Mouse (Mus musculus) frontal cortex, postnatal 14 days (tissue): Measurements from ENCODE around the gene Csdc2.
"Not testable (repeated sequence)": the region's sequence is repeated elsewhere in the genome, so short reads cannot be mapped to it uniquely, and the experiment has no call there.

Experiments used
- DNase-seq, 2 experiments: peaks; one replicate each; pipeline ENCODE4 v3.0.0; 2022; ENCODE audit warnings: low spot score in 2 of 2

Gene Csdc2

DNA sequence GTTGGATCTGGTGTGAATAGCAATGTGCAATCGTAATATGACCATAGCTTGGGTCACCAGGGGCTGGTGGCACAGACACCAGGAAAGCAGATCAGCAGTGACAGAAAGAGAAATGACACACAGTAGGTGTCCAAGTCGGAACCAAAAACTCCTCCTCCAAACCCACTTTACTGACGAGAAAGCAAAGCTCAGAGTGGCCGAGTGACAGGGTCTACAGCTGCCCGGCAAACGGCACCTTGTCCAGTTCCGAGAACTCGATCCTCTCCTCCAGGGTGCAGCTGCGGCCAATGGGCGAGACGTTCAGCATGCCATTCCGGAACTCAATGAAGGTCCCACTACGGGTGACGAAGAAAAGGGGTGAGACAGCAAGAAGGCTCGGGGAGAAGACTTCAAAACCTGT is 18.9 kb downstream of the Csdc2 start:
- DNase-seq = no peak

DNA sequence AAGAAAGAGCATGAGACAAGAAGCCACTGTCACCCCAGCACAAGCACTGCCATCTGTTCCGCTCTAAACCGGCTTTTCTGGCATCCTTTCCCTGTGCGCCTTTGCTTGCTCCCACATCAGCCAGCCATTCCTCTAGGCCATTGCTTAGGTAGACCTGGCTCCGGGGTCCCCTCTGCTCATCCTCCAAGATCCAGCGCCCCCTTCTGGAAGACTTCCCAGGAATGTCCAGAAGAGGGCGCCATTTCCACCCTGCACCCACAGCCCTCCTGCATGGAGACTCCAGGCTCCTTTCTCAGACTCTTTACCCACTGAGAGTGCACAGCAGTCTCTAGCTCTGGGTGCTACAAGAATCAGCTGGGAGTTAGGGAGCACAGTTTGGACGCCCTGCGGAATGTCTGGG is 19.9 kb downstream of the Csdc2 start:
- DNase-seq = no peak

DNA sequence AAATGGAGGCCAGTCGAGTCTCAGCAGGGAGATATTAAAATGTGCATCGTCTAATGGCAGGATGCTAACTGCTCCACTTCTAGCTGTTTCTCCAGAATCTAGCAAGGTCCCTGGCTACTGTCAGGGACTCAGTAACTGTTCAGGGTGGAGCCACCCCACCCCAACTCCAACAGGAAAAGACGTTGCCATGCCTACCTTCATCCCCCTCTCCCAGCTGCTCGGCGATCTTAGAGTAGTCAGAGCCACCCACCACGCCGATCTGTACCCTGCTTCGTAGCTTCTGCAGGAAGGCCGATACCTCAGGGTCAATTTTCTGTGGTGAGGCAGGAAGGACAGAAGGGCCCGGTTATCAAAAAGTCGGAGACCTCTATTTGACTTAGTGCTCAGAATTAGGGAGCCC is 21.0 kb downstream of the Csdc2 start:
- no peak for DNase-seq

DNA sequence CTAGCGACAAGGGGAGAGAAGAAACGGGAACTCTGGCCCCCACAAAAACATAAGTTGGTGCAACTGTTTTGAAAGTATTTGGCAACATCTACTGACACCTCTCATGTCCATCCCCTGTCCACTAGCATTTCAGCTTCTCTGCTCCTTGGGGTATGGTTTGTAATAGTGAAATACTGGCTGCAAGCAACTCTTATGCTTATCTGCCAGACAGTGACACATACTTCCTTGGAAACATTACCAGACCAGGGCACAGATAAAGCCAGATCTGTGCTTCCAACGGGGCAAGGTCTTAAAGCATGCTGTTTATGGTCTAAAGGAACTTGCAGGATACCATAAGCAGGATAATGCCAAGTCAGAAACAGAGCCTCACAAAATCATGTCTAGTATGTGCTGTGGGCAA is 22.3 kb downstream of the Csdc2 start:
- no peak for DNase-seq

DNA sequence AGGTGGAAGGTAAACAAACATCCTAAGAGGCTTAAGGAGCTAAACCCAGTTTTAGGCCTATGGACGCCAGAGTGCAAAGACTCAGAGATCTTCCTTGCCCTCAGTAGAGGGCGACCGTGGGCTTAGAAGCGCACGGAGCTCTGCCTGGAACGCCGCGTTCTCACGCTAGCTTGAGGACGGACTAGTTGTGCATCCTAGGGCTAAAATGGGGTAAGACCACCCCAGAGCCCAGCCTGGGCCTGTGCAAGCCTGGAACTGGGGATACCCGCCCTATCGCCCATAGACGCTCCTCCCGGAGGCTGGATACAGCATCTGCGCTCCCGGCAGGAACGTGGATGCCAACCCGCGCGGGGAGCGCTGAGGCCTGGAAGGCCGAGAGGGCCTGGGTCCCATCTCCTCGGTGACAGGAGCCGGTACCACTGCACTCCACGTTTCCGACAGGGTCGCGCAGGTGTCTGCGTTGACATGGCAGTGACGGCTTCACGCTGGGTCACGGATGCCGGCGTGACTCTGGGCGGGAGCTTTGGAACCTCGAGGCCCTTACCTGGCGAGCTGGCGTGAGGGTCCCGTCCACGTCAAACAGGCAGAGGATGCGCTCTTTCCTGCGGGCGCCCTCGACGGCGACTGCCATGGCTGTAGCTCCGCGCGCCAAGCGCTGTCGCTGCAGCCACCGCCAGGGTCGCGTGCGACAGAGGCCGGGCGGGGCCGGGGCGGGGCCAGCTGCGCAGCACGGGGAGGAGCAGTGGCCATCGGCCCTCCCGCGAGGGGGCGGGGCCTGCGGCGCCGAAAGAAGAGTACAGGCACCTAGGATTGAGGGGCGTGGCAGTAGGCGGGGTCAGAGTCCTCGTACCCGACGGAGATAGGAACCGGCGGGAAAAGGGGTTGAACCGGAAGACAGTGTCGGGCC is 23.9 kb downstream of the Csdc2 start, which contains the start of gene Pmm1:
Pmm1 (minus strand) TSS at position 760 of the 907 bp plus-strand sequence.
- DNase-seq = peak; percentile 93 to 97

DNA sequence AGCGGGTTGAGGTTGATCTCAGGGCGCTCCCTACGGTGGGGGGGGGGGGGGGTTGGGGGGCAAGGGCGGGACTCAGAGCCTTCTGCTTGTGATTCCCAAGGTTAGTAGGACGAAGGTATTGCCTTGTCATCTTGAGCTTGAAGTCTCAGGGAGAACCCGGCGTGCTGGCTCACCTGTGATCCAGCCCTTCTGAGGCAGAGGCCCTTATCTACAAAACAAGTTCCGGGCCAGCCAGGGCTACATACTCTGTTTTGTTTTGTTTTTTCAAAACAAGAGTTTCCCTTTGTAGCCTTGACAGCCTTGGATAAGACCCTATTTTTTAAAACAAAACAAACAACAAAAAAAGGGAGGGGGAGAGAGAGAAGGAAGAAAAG is 24.5 kb downstream of the Csdc2 start:
- DNase-seq = no peak

DNA sequence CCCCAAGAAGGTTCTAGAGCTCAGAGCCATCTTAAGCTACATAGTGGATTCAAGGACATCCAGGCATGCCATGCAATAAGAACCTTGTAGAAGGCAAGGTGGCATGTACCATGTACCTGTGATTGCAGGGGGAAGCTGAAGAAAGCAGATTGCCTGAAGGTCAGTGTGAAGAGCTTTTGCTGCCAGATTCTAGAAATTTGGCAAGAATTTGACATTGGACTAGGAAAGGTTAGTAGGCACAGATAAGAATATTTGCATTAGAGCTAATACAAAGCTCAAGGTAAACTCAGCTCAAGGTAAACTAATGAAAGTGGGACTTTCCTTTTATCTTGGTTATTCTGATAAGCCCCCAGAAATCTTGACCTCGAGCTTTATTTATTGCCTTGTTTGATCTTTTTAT is 27.7 kb downstream of the Csdc2 start:
- DNase-seq = no peak

DNA sequence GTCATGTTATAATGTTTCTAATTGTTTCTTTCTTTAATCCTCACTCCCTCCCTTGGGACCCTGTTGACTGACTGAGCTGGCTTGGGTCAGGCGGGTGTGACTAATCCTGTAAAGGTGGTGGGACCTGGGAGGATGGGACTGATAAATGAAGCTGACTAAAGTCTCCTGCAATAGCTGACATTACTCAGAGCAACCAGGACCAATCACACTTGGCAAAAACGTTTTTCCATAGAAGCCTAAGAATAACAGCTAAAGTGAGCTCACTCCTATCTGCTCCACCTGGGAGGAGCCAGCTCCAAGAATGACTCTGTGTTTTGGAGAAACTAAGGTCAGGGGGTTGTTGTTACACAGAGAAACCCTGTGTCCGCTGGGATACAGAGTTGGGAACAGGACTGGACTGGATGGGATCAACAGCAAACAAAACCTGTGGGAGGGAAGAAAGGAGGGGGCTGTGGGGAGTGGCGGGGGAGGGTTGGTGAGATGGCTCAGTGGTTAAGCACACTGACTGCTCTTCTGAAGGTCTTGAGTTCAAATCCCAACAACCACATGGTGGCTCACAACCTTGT is 28.5 kb downstream of the Csdc2 start:
- DNase-seq = no peak

DNA sequence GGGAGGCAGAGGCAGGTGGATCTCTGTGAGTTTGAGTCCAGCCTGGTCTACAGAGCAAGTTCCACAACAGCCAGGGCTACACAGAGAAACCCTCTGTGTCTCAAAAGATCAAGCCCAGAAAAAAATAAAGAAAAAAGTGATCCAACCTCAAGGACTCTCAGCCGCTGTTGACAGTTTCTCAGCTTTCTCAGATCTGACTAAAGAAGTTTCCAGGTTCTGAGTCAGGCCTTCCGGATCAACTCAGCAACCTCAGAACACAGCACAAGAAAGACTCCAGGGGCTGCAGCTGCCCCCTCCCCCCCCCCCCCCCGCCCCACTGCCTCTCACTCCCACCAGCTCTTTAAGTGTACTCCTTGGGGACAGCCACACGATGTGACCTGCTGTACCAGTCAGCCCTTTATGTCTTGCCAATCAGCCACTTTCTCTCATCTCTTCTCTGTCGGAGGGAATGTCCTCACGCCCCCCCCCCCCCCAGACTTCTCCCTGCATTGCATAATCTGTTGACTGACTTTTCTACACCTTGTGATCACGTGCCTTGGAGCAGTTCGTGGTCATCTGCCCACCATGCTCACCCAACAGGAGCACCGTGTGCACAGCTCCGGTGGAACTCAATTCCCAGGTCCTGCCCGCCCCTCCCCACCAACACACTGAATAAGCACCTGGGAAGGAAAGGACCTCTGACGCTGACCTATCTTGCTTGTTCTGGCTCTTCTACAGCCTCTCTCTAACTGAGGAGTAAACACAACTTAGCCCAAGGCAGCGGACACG is 29.7 kb downstream of the Csdc2 start:
- no peak for DNase-seq

DNA sequence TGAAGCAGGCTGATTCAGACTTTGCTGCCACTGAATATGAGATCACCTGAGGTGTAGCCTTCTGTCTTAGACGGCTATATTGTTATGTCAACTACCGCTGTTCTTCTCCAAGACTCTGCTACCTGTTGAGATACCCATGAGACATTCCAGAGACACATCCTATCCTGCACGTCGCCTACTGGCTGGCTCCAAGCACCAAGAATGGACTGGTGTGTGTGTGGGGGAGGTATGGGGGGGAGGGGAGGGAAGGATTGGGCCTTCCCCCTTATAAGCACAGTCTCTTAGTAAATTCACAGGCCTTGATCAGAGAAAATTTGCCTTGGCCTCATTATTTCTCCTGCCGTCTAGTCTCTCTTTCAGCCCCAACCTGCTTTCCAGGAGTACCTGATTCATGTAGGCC is 31.3 kb downstream of the Csdc2 start:
- DNase-seq = no peak

DNA sequence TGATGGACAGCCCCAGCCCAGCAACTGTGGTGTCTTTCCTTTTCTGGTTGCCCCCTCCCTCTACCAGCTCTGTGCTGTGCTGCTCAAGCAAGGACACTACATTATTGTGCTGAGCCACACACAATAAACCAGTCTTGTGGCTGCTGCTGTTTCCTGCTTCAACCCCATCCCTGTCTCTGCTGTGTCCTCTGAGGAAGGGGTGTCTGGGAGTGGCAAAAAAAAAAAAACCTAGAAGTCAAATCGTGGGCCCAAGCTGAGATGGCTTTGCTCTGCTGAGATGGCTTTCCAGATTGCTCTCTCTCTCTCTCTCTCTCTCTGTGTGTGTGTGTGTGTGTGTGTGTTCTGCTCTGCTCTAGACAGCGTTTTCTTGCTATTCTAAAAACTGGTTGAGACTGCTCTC is 31.9 kb downstream of the Csdc2 start:
- DNase-seq = no peak

DNA sequence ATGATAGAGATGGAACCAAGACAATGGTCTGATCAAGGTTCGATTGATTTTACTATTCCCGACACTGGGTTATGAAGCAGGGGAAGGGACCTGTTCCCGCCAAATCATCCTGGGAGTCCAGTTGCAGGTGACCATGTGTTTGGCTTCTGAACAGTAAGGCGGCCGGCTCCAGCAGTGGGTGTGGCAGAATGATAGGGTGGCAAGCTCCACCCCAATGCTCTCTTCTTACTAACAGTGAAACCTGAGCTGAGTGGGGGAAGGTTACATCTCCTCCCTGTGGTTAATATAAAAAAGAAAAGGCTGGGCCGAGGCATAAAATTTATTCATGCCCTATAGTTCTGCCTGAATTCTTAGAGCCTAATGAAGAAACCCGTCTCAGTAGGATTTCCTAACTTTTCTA is 32.6 kb downstream of the Csdc2 start:
- no peak for DNase-seq

DNA sequence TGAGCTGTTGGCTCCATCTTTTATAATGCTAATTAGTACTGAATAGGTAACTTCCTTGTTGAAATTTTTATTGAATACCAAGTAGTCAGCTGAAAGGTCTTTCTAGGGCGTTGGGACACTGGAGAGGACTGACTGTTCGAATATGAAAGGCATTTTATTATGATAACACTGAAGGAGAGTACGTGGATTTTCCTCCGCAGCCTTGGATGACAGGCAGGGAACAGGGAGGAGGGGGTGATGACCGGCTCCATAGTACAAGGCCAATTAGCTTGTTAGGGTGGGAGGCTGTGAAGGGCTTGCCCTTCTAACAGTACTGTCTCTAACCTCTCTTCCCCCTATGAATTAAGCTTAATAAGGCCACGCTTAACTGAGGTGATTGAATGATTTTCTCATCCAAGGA is 33.1 kb downstream of the Csdc2 start:
- not testable (repeated sequence) for DNase-seq

DNA sequence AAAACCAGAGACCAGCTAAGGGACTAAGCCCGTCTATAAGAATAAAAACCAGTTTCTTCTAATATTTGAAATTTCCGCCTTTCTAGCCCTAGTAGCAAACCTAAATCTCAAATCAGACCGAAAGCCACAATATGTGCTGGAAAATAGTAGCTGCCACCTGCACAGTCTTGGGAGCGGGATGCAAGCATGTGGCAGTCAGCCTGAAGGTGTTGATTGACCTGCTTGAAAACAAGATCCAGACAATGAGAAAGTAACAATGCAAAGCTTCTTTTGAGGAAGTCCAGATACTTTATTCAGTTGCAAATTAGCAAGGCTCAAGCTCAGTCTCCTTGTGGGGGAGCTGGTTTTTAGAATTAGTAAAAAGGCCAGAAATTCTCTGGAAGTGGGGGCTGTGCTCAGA is 33.9 kb downstream of the Csdc2 start:
- DNase-seq = not testable (repeated sequence)

DNA sequence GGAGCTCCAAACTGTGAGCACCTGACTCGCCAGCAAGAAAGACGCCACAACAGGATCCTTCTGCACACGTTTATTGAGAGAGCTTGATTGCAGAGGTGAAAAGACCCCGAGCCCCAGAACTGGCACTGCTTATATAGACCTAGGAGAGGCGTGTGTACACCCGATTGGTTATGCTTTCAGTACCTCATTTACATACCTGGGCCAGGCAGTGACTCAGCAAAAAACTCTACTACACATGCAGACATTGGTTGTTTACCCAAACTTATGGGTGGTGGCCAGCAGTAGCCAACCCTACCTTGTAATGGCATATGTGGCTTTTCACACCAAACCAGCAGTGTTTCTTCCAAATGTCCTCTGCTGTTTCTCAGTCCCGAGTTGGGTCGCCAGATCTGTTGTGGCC is 38.6 kb downstream of the Csdc2 start:
- DNase-seq = not testable (repeated sequence)

DNA sequence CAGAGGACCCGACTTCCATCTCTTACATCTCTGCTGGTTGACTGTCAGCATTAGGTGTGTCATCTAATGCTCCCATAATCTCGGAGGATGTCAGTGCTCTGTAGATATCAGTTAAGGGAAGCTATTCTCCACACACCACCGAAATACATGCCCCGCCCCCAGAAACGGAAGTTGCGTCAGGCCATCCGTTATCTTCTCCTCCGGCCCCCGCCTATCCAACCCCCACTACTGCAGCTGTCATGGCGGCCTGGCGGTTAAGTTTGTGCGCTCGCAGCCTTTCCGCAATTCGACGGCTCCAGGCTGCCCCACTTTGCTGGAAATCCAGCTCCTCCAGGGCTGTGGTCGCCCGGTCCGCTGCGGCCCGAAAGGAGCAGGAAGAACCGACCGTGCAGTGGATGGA is 43.8 kb downstream of the Csdc2 start, which contains the start of gene 1700029P11Rik:
1700029P11Rik (plus strand) TSS at position 220 of the 400 bp plus-strand sequence.
- DNase-seq = no peak

DNA sequence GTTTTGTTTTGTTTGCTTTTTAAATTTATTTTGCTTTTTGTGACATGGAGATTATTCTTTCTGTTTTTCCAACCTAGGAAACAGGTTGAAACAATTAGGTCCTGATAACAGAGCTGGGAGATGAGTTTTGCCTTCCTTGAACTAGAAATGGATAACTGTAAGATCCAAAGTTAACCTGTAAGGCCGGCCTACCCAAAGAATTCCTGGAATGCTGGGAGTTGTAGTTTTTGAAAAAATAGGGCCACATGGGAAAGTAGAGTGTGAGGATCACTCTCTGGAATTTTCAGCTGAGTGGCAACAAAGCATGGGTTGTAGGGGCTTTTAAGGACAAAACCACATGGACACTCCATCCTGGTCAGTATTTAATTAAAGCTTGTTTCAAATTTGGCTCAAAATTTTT is 45.6 kb downstream of the Csdc2 start:
- no peak for DNase-seq

DNA sequence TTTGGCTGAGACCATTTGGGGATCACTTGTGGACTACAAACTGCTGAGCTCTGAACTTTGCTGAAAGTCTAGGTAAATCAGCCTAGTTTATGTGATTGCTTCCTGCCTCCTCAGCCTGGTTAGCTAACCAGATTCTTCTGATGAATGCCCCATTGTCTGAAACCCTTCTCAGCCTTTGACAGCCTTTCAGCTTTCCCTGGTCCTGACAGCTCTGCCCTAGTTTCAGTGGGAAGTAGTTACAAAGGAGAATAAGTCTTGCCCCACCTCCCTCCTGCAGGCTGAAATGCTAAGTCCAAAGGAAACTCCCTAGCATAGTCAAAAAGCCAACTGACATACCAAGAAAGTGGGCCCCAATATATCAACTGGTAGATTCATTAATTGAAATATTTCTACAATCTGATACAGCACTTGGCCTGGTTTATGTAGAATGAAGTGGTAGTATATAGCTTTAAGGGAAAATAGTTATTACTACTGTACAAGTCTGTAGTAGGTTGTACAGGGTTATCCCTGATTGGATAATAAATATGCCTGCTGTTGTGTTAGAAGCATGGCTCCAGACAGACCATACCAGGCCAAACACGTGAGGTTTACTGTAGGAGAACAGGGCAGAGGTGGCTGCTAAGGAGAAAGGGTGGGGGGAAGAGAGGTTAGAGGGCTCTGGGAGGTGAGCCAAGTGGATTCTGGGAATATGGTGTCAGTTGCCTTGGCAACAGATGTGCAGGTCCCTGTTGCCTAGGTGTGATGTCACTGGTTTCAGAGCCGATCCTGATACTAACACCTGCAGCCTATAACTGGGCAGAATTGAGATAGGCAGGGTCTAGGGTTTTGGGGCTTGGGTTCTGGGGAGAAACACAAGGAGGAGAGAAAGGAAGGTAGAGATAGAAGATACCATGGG is 49.0 kb downstream of the Csdc2 start:
- DNase-seq = no peak

DNA sequence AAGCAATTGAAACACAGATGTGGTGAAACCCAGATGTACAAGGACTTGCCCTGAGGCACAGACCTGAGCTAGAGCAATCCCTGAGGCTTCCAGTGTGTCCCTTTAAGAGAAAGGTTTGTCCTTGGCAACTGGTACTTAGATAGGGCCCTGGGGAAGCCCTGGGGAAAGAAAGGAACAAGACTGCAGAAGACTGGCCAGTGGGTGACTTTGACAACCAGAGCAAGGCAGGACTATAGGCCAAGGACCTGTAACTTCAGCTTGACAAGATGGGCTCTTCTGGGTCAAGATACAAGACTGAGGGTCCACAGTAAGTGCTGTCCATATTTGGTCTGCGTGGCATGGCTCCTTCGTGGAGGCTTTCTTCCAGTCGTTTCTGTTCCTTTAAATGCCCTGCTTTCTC is 51.1 kb downstream of the Csdc2 start, which contains the start of gene Xrcc6:
Xrcc6 (plus strand) TSS at position 190 of the 400 bp plus-strand sequence.
- no peak for DNase-seq

DNA sequence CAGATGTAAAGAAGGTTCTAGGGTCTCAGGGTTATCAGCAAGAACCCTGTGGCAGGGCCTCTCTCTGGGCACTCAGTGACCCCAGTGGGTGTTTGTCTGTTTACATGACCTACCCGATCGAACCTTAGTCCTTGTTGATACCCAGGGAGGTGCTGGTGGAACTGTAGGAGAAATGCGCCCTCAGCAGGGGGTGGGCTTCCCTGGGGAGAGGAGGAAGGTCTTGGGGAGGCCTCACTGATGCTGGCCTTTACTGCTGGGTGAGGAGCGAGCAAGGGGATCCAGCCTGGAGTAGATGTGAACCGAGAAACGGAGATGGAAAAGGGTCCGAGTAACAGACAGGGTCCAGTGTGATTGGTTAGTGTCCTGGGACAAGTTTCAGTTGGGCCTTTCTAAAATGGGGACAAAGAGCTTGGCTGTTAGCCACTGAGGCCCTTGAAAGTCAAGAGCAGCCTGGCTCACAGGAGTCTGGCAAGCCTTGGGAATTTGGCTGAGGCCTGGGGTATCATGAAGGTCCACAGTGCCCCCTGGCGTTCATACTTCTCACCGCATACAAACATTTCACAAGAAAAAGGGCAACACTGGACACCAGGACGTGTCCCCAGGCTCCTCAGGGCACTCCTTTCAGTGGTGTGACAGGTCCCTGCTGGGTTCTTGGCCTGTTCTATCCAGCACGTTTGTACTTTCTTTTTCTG is 53.0 kb downstream of the Csdc2 start:
- DNase-seq = peak; percentile 76 to 85

DNA sequence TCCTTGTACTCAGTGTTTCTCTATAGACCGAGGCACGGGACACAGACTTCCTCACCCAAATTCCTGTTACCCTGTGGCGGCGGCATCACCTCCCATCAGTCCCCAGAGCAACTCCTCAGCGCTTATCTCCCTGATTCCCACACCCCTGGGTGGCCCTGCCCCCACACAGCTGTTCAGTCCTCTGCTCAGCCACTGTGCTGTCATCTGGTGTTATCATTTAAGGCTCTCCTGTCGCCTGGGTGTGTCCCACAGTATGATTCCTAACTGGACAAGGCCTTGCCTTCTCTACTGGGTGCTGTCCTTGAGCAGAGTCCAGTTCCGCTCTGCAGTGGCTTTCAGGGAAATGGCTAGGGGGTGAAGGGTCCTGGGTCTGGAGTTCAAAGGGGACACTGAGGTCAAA is 54.0 kb downstream of the Csdc2 start:
- no peak for DNase-seq
